Mouse (Mus musculus): ENCODE measurements at regions not wholly inside any gene's neighbourhood (a gene's known extent, or its start where the extent isn't known, plus 50 kb on each side); places are given as distances from the start of the nearest gene placed in this dataset.

- H3K27me3 ChIP-seq (ENCODE audit: control insufficient read depth, insufficient read depth, low read length), result no peaks in the 10 kb centered on the region
- H3K4me3 ChIP-seq (ENCODE audit: low read depth, low read length), result no peak overlapping the region
- H3K9ac ChIP-seq (ENCODE audit: low read length), result no peak overlapping the region
- no peak; the same call in 1 of the 2 replicates for ATAC-seq (ENCODE audit: insufficient read depth, low FRiP score, low TSS enrichment)
- H3K36me3 ChIP-seq (ENCODE audit: control insufficient read depth, insufficient read depth, low read length), result no peaks in the 10 kb centered on the region
- H3K27ac ChIP-seq (ENCODE audit: low read depth, low read length), result no peak overlapping the region
- no peaks in the 10 kb centered on the region for H3K9me3 ChIP-seq (ENCODE audit: control insufficient read depth, low read length)
- H3K4me1 ChIP-seq (ENCODE audit: control insufficient read depth, insufficient read depth, low read length), result no peaks in the 10 kb centered on the region
- no peak overlapping the region for H3K4me2 ChIP-seq (ENCODE audit: low read depth)
- DNase-seq (ENCODE audit: low spot score), result no peak
Observed at GRCm38 (mm10) chr11:28685407-28685806, 101.3 kb upstream of the Ccdc85a start.

- WGBS, result 53% methylated on average over 3 of the region's 3 CpGs
- no peak overlapping the region for H3K9ac ChIP-seq (ENCODE audit: low read length)
- no peaks in the 10 kb centered on the region for H3K9me3 ChIP-seq (ENCODE audit: control insufficient read depth, low read length)
- ATAC-seq (ENCODE audit: insufficient read depth, low FRiP score, low TSS enrichment) (no peak), DNase-seq (ENCODE audit: low spot score) (no peak)
- H3K27me3 ChIP-seq (ENCODE audit: control insufficient read depth, insufficient read depth, low read length), result no peaks in the 10 kb centered on the region
- 0 out of 2 replicates have a peak overlapping the region, but pooled peaks have one; percentile 42 for H3K27ac ChIP-seq (ENCODE audit: low read depth, low read length)
- H3K4me2 ChIP-seq (ENCODE audit: low read depth), result no peak overlapping the region
- no peaks in the 10 kb centered on the region for H3K4me1 ChIP-seq (ENCODE audit: control insufficient read depth, insufficient read depth, low read length)
- H3K4me3 ChIP-seq (ENCODE audit: low read depth, low read length), result no peak overlapping the region
- no peaks in the 10 kb centered on the region for H3K36me3 ChIP-seq (ENCODE audit: control insufficient read depth, insufficient read depth, low read length)
Observed at GRCm38 (mm10) chr11:28681311-28681710, 97.2 kb upstream of the Ccdc85a start.

- H3K36me3 ChIP-seq (ENCODE audit: control insufficient read depth, insufficient read depth, low read length), result no peaks in the 10 kb centered on the region
Observed at GRCm38 (mm10) chr11:28670765-28671164, 86.6 kb upstream of the Ccdc85a start.

GRCm38 (mm10) chr11:28669359-28669758 is 85.2 kb upstream of the Ccdc85a start:
- WGBS, result 87% methylated on average over 4 of the region's 4 CpGs
- Histone ChIP-seq H3K9me3 (ENCODE audit: control insufficient read depth, low read length) (no peaks in the 10 kb centered on the region), H3K36me3 (ENCODE audit: control insufficient read depth, insufficient read depth, low read length) (no peaks in the 10 kb centered on the region), H3K4me2 (ENCODE audit: low read depth) (no peak overlapping the region), H3K4me1 (ENCODE audit: control insufficient read depth, insufficient read depth, low read length) (no peaks in the 10 kb centered on the region), H3K9ac (ENCODE audit: low read length) (no peak overlapping the region), H3K4me3 (ENCODE audit: low read depth, low read length) (no peak overlapping the region), H3K27ac (ENCODE audit: low read depth, low read length) (no peak overlapping the region), H3K27me3 (ENCODE audit: control insufficient read depth, insufficient read depth, low read length) (no peaks in the 10 kb centered on the region)
- no peak for ATAC-seq (ENCODE audit: insufficient read depth, low FRiP score, low TSS enrichment)
- no peak for DNase-seq (ENCODE audit: low spot score)

More at GRCm38 (mm10) chr11:28670765-28671164, 86.6 kb upstream of the Ccdc85a start:
- Histone ChIP-seq H3K27ac (ENCODE audit: low read depth, low read length) (no peak overlapping the region), H3K9ac (ENCODE audit: low read length) (no peak overlapping the region), H3K9me3 (ENCODE audit: control insufficient read depth, low read length) (no peaks in the 10 kb centered on the region), H3K4me3 (ENCODE audit: low read depth, low read length) (no peak overlapping the region), H3K4me2 (ENCODE audit: low read depth) (no peak overlapping the region), H3K4me1 (ENCODE audit: control insufficient read depth, insufficient read depth, low read length) (no peaks in the 10 kb centered on the region), H3K27me3 (ENCODE audit: control insufficient read depth, insufficient read depth, low read length) (no peaks in the 10 kb centered on the region)
- DNase-seq (ENCODE audit: low spot score), result no peak
- ATAC-seq (ENCODE audit: insufficient read depth, low FRiP score, low TSS enrichment), result no peak

- H3K4me1 ChIP-seq (ENCODE audit: control insufficient read depth, insufficient read depth, low read length), result no peaks in the 10 kb centered on the region
- H3K27me3 ChIP-seq (ENCODE audit: control insufficient read depth, insufficient read depth, low read length), result no peaks in the 10 kb centered on the region
- no peak for DNase-seq (ENCODE audit: low spot score)
- WGBS, result 75% methylated on average over 4 of the region's 4 CpGs
- H3K36me3 ChIP-seq (ENCODE audit: control insufficient read depth, insufficient read depth, low read length), result no peaks in the 10 kb centered on the region
- no peaks in the 10 kb centered on the region for H3K9me3 ChIP-seq (ENCODE audit: control insufficient read depth, low read length)
- no peak overlapping the region for H3K9ac ChIP-seq (ENCODE audit: low read length)
- no peak overlapping the region for H3K4me2 ChIP-seq (ENCODE audit: low read depth)
- H3K27ac ChIP-seq (ENCODE audit: low read depth, low read length), result no peak overlapping the region
- no peak for ATAC-seq (ENCODE audit: insufficient read depth, low FRiP score, low TSS enrichment)
- H3K4me3 ChIP-seq (ENCODE audit: low read depth, low read length), result no peak overlapping the region
Observed at GRCm38 (mm10) chr11:28660377-28660776, 76.3 kb upstream of the Ccdc85a start.

GRCm38 (mm10) chr11:28655169-28655846 is 71.2 kb upstream of the Ccdc85a start:
- no peaks in the 10 kb centered on the region for H3K27me3 ChIP-seq (ENCODE audit: control insufficient read depth, insufficient read depth, low read length)
- H3K9me3 ChIP-seq (ENCODE audit: control insufficient read depth, low read length), result no peaks in the 10 kb centered on the region
- H3K9ac ChIP-seq (ENCODE audit: low read length), result no peak overlapping the region
- no peaks in the 10 kb centered on the region for H3K36me3 ChIP-seq (ENCODE audit: control insufficient read depth, insufficient read depth, low read length)
- no peak overlapping the region for H3K4me3 ChIP-seq (ENCODE audit: low read depth, low read length)
- no peak for DNase-seq (ENCODE audit: low spot score)
- H3K4me2 ChIP-seq (ENCODE audit: low read depth), result no peak overlapping the region
- 87% methylated on average over 12 of the region's 12 CpGs for WGBS
- no peak for ATAC-seq (ENCODE audit: insufficient read depth, low FRiP score, low TSS enrichment)
- H3K27ac ChIP-seq (ENCODE audit: low read depth, low read length), result no peak overlapping the region
- H3K4me1 ChIP-seq (ENCODE audit: control insufficient read depth, insufficient read depth, low read length), result no peaks in the 10 kb centered on the region

GRCm38 (mm10) chr11:28649446-28649845 is 65.3 kb upstream of the Ccdc85a start:
- ATAC-seq (ENCODE audit: insufficient read depth, low FRiP score, low TSS enrichment) (no peak), DNase-seq (ENCODE audit: low spot score) (no peak)
- no peak overlapping the region for H3K4me3 ChIP-seq (ENCODE audit: low read depth, low read length)
- H3K4me2 ChIP-seq (ENCODE audit: low read depth), result no peak overlapping the region
- no peaks in the 10 kb centered on the region for H3K27me3 ChIP-seq (ENCODE audit: control insufficient read depth, insufficient read depth, low read length)
- no peak overlapping the region for H3K27ac ChIP-seq (ENCODE audit: low read depth, low read length)
- no peak overlapping the region for H3K9ac ChIP-seq (ENCODE audit: low read length)
- no peaks in the 10 kb centered on the region for H3K36me3 ChIP-seq (ENCODE audit: control insufficient read depth, insufficient read depth, low read length)
- WGBS, result 83% methylated on average over 7 of the region's 7 CpGs
- H3K4me1 ChIP-seq (ENCODE audit: control insufficient read depth, insufficient read depth, low read length), result no peaks in the 10 kb centered on the region
- H3K9me3 ChIP-seq (ENCODE audit: control insufficient read depth, low read length), result no peaks in the 10 kb centered on the region

- H3K4me2 ChIP-seq (ENCODE audit: low read depth), result no peak overlapping the region
- H3K36me3 ChIP-seq (ENCODE audit: control insufficient read depth, insufficient read depth, low read length), result no peaks in the 10 kb centered on the region
- 37% methylated on average over 3 of the region's 3 CpGs for WGBS
- H3K9ac ChIP-seq (ENCODE audit: low read length), result no peak overlapping the region
- no peak overlapping the region for H3K4me3 ChIP-seq (ENCODE audit: low read depth, low read length)
- H3K27me3 ChIP-seq (ENCODE audit: control insufficient read depth, insufficient read depth, low read length), result no peaks in the 10 kb centered on the region
- H3K4me1 ChIP-seq (ENCODE audit: control insufficient read depth, insufficient read depth, low read length), result no peaks in the 10 kb centered on the region
- no peak for DNase-seq (ENCODE audit: low spot score)
- no peak overlapping the region for H3K27ac ChIP-seq (ENCODE audit: low read depth, low read length)
- no peaks in the 10 kb centered on the region for H3K9me3 ChIP-seq (ENCODE audit: control insufficient read depth, low read length)
- ATAC-seq (ENCODE audit: insufficient read depth, low FRiP score, low TSS enrichment), result no peak
Observed at GRCm38 (mm10) chr11:28648916-28649315, 64.8 kb upstream of the Ccdc85a start.

- Histone ChIP-seq H3K27me3 (ENCODE audit: control insufficient read depth, insufficient read depth, low read length) (no peaks in the 10 kb centered on the region), H3K9ac (ENCODE audit: low read length) (no peak overlapping the region), H3K36me3 (ENCODE audit: control insufficient read depth, insufficient read depth, low read length) (no peaks in the 10 kb centered on the region), H3K4me1 (ENCODE audit: control insufficient read depth, insufficient read depth, low read length) (no peaks in the 10 kb centered on the region), H3K27ac (ENCODE audit: low read depth, low read length) (no peak overlapping the region), H3K4me3 (ENCODE audit: low read depth, low read length) (no peak overlapping the region), H3K9me3 (ENCODE audit: control insufficient read depth, low read length) (no peaks in the 10 kb centered on the region), H3K4me2 (ENCODE audit: low read depth) (no peak overlapping the region)
- DNase-seq (ENCODE audit: low spot score), result no peak
- ATAC-seq (ENCODE audit: insufficient read depth, low FRiP score, low TSS enrichment), result no peak
- WGBS, result 94% methylated on average over 1 of the region's 1 CpGs
Observed at GRCm38 (mm10) chr11:28639081-28639480, 55.0 kb upstream of the Ccdc85a start.
